Mouse (Mus musculus) G1E (cell line): ENCODE measurements at regions not wholly inside any gene's neighbourhood (a gene's known extent, or its start where the extent isn't known, plus 50 kb on each side); places are given as distances from the start of the nearest gene placed in this dataset.

Experiments used
- CTCF ChIP-seq: IDR thresholded peaks from 2 replicates; pipeline ENCODE4 v1.5.1; 2012; ENCODE audit warnings: low read depth, low read length, inconsistent platforms, mixed read lengths
- GATA2 ChIP-seq: IDR thresholded peaks from 2 replicates; pipeline ENCODE4 v1.6.1; 2012; ENCODE audit warnings: low read depth, low read length, inconsistent platforms, borderline replicate concordance

DNA sequence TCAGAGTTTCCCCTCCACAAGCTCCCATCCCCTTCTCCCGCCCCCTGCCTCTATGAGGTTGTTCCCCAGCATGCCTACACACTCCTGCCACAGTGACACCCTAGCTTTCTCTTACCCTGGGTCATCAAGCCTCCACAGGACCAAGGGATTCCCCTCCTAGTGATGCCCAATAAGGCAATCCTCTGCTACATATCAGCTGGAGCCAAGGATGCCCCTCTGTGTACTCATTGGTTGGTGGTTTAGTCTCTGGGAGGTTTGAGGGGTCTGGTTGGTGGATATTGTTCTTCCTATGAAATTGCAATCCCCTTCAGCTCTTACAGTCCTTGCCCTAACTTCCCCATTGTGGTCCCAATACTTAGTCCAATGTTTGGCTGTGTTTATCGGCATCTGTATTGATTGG, 317.4 kb upstream of the Olfr161 start:
- no peak for TF ChIP-seq CTCF
- no peak for TF ChIP-seq GATA2
